Mouse (Mus musculus) gastrocnemius, postnatal 25 days (tissue): ENCODE data around the gene Eif3m. TPM values are rescaled to one million over a fixed set of nuclear protein-coding genes. Genes with fewer than 3 reads are reported as not detected.

ENCODE experiments used
- DNase-seq: peaks from one replicate; pipeline ENCODE4 v3.0.0; 2022
- total RNA-seq, 2 experiments: library from RNA; stranded (reverse); gene quantifications; 1 replicate in 1 of 2; 2 replicates in 1 of 2; pipeline ENCODE4 v1.2.3; 2021

Eif3m gene
- total RNA-seq, 2 experiments from 2014 or later: 91.3 to 98.7 TPM

DNA sequence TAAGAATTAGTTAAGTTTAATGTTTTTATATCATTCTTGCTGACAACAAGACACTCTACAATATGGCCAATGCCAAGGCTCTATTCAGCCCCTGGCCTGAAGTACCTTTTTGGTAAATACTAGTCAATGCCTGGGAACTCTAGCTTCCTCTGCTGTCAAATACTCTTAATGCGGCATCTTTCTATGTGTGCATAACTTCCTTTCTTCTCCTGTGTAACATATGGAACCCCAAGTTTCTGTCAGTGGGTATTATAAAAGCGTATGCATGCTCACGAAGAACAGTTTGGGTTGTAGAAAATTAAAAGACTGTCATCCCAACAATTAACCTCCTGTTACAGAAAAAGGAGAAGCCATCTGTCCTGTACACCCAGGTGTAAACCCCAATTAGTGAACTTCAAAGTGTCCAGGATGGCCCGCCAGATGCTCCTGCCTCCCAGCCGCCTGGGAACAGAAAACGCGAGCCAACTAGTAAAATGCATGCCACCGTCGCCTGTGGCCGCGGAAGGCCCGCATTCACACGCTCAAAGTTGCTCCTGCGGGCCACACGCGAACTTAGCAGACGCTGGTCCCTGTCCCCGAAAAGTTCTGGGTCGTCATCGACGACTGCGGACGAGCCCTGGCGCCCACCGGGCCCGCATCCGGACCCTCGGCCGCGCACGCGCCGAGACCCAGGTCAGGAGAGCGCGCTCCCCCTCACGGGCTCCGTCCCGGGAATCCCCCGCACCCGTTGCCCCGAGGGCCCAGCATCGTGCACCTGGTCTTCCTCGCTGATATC, 501 bp downstream of the Eif3m start:
- no peak for DNase-seq

DNA sequence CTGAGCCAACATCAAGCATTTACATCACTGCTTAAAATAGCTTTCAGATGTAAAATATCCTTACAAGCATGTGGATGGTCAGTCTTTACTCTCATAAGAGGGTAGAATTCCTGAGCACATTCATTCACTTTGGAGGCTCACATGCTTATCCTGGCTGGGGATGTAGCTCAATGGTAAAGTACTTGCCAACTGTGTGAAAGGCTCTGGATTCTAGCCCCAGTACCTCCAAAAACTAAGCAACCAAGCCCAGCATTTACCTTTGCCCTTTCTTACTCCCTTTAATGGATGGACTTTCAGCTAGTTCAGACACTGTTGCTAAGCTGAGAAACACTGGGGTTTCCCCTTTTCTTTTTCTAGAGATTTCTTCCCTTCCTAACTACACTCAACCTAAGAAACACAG, 9.6 kb downstream of the Eif3m start:
- no peak for DNase-seq

DNA sequence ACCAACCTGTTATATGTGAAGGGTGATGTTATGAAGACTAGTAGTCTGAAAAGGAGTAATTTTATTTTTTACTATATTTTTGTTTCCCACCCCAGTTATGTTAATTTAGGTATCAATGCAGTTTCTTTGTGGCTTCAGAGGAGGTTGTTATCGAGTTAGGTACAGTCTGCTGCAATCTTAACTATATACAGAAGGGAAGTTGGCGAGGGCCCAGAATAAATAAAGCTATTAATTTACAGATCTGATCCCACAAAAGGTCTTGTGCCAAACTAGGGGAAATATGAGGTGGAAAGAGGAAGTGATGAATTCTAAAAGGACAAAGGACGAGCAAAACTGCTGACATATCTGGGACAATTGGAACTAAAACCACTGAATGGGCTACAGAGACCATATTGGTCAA, 20.7 kb downstream of the Eif3m start:
- DNase-seq: no peak

DNA sequence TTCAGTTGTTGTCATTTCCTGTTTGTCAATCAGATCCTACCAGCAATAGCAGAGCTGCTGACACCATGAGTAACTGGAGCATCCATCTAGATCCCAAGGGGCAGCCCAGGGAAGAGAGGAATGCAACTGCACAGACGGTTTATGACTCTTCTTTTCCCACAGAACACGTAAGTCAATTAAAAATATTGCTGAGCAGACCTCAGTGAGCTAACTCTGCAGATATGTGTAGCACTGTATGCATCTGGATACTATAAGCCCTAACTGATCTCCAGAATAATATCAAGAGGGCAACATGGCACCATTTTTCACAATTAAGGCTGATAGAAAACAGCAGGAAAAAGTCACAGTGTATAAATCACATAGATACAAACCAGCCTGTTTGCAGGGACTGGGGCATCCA, 22.4 kb downstream of the Eif3m start:
- no peak for DNase-seq

DNA sequence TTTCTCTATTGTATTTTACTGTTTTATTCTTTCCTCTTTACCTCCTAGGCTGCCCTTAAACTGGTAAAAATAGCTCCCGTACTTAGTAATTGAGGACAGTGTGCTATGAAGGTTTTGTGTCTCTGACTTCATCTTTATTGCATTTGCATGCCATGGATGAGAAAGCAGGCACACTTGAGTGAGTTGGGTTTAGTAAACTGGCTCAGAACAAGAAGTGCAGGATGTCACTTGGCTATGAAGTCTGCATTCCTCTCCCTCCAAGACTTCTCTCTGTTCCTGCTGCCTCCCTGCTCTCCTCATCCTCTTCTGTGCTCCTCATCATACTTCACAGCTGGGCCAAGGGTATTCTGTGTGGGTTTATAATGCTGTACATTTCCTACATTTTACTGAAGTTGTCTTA, 27.9 kb downstream of the Eif3m start:
- DNase-seq: no peak

DNA sequence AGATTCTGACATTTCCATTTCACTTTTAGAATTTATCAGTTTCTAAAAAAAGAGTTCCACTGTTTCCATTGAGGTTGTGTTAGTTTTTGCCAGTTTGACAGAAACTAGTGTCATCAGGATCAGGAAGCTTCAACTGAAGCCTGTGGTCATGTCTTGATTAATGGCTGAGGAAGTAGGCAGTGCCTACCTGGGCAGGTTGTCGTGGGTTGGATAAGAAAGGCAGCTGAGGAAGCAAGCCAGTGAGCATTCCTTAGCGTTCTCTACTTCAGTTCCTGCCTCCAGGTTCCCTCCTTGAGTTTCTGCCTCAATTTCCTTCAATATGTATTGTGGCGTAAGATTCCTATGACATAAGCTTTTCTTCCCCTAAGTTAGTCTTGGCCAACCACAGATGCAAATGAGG, 31.1 kb downstream of the Eif3m start:
- DNase-seq: no peak

DNA sequence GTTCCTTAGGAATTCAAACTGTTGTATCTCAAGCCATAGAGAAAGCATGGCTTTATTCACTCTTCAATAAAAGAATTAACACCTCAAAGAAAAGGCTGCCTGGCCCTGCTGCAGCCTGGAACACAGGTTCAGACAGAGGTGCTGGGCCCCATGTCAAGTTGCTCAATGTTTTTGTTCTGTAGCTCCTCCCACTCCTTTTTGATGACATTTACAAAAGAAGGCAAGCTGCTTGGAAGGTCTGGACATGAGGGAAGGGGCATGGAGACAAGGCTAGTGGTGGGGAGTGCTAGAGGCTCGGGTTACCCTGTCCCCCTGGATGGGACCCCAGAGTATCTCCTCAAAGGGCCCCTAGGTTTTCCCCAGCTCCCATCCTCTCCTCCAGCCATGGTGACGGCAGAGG, 35.2 kb downstream of the Eif3m start:
- DNase-seq: no peak

DNA sequence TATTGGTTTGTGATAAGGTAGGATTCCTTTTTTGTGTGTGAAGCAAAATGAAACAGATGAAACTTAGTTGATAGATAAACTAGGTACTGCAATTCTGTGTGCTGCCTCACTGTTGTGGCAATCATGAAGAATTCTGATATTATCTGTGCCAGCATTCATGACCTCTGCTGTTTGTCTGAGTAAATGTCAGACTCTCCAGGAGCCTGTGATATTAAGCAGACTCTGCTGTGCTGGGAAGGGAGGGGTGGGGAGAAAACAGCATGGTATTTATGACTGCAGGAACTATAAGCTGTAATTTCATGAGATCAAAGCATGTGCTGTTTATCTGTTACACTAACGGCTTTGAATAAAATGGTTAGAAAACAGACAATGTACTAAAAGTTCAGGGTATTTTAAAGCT, 52.4 kb downstream of the Eif3m start:
- DNase-seq: no peak

Other genes with a start within 250 kb of the Eif3m start
- gene Qser1, start 200.3 kb downstream of the Eif3m start, total RNA-seq: 10 to 100 TPM; 45.2 to 46.6 TPM
- gene Prrg4, start 167.2 kb downstream of the Eif3m start, total RNA-seq: under 1 TPM; 0.27 to 0.36 TPM
- 1 to 10 TPM; 2.7 to 3.8 TPM for gene Ccdc73, start 149.3 kb downstream of the Eif3m start, total RNA-seq
- gene Gm11060, start 74.9 kb upstream of the Eif3m start, total RNA-seq: not detected
- under 1 TPM in 1 of 2 experiments, not detected in 1; 0.08 TPM for gene Wt1, start 109.4 kb upstream of the Eif3m start, total RNA-seq
- gene Them7, start 207.2 kb upstream of the Eif3m start, total RNA-seq: not detected